Mouse (Mus musculus) liver, adult 2 months (tissue): ENCODE measurements at regions not wholly inside any gene's neighbourhood (a gene's known extent, or its start where the extent isn't known, plus 50 kb on each side); places are given as distances from the start of the nearest gene placed in this dataset.
"Not testable (repeated sequence)": the region's sequence is repeated elsewhere in the genome, so short reads cannot be mapped to it uniquely, and the experiment has no call there.

Source experiments
- DNase-seq: peaks from one replicate; pipeline ENCODE4 v3.0.0-alpha.2; 2011; ENCODE audit warnings: low read depth, low spot score; ENCODE audit errors: extremely low read depth
- H3K27ac ChIP-seq: fragments of 200-500 bp; replicated peaks from 2 replicates; pipeline ENCODE4 v1.5.1; 2012; ENCODE audit warnings: low read depth, mild to moderate bottlenecking, control low read depth, inconsistent platforms, low read length; ENCODE audit not compliant: insufficient read depth
- H3K27me3 ChIP-seq: fragments of 200-500 bp; 2 replicates; pipeline ENCODE4 v1.6.1; 2012; ENCODE audit warnings: mild to moderate bottlenecking, moderate library complexity, low read length, inconsistent platforms; ENCODE audit not compliant: control insufficient read depth, insufficient read depth
- H3K36me3 ChIP-seq: fragments of 200-500 bp; 2 replicates; pipeline ENCODE4 v1.6.1; 2012; ENCODE audit warnings: low read length, inconsistent platforms; ENCODE audit not compliant: control insufficient read depth, insufficient read depth
- H3K4me1 ChIP-seq: fragments of 200-500 bp; 2 replicates; pipeline ENCODE4 v1.6.1; 2011; ENCODE audit warnings: low read length; ENCODE audit not compliant: control insufficient read depth, insufficient read depth
- H3K4me3 ChIP-seq: fragments of 200-500 bp; 2 replicates; pipeline ENCODE4 v1.5.1; 2011; ENCODE audit warnings: low read depth, mild to moderate bottlenecking, control low read depth, low read length, moderate library complexity; ENCODE audit not compliant: insufficient read depth
- H3K79me2 ChIP-seq: fragments of 200-500 bp; 2 replicates; pipeline ENCODE4 v1.6.1; 2012; ENCODE audit warnings: inconsistent platforms, mild to moderate bottlenecking, low read length, moderate library complexity; ENCODE audit not compliant: control insufficient read depth, insufficient read depth
- H3K9ac ChIP-seq: fragments of 200-500 bp; 2 replicates; pipeline ENCODE4 v1.6.1; 2012; ENCODE audit warnings: low read depth, mild to moderate bottlenecking, control low read depth, inconsistent platforms, low read length
- CTCF ChIP-seq: fragments of 200-500 bp; IDR thresholded peaks from 2 replicates; pipeline ENCODE4 v1.5.1; 2011; ENCODE audit warnings: low read depth, low read length, control low read depth
- POLR2A ChIP-seq: fragments of 200-500 bp; IDR thresholded peaks from 2 replicates; pipeline ENCODE4 v1.6.1; 2011; ENCODE audit warnings: low read length, control low read depth; ENCODE audit not compliant: insufficient read depth; ENCODE audit errors: extremely low read depth
- WGBS: fragments of 180-500 bp; shearing (Covaris S2); methylation state at CpG from one replicate; pipeline ENCODE4 v1.1.7; 2018; 5-methylcytosine and 5-hydroxymethylcytosine counted together

DNA sequence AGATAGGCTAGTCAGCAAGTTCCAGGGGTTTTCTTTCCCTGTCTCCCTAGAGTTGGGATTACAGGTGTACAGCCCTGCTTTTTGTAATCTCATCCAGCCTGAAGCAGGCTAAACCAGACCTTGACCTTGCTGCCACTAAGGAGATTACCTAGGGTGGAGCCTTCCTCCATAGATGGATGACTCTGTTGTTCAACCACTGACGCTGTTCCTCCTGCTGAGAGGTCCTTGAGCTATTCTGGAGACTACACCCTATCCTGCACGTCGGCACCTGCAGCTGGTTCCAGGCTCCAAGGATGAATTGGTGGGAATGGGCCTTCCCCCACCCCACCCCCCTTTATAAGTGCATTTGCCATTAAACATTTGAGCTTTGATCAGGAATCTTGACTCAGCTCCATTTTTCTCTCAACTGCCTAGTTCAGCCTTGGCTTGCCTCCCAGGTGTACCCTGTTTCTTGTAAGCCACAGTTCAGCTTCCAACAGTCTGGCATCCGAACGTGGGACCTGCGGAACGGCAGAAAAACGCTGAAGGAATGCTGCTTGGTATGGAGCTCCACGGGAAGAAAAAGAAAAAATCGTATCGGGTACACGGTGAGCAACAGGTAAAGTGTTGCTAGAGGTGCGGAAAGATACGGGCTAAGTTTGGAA, 131.7 kb upstream of the Ube2e1 start:
- no peak for DNase-seq
- Histone ChIP-seq H3K36me3 (no peaks in the 10 kb centered on the region), H3K4me1 (peaks cover 3% of the 10 kb centered on the region), H3K9ac (no peak overlapping the region), H3K27me3 (no peaks in the 10 kb centered on the region), H3K27ac (no peak overlapping the region), H3K79me2 (no peaks in the 10 kb centered on the region), H3K4me3 (no peak overlapping the region)
- no peak for TF ChIP-seq CTCF
- no peak for TF ChIP-seq POLR2A
- WGBS = 54% methylated on average over 14 of the region's 14 CpGs

DNA sequence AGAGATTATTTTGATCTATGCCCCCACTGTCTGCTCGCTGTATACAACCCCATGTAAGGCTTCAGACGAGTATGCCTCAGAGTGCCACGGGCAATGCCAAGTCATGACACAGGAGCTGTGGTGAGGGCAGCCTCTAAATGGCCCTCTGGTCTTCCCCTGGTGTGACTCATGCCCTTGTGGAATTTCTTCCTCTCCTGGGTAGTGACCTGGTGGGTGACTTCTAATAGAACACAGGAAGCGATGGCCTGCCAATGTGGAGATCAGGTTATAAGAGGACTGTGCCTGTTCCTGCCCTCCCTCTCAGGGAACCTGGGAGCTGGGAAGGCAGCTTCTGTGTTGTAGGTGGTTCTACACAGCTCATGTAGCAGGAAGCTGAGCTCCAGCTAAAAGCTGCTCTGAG, 130.7 kb upstream of the Ube2e1 start:
- H3K9ac ChIP-seq = no peak overlapping the region
- no peak overlapping the region for H3K4me3 ChIP-seq
- TF ChIP-seq CTCF (no peak), POLR2A (no peak)
- no peak overlapping the region for H3K27ac ChIP-seq
- H3K79me2 ChIP-seq = no peaks in the 10 kb centered on the region
- peaks cover 3% of the 10 kb centered on the region for H3K4me1 ChIP-seq
- no peaks in the 10 kb centered on the region for H3K36me3 ChIP-seq
- no peak for DNase-seq
- WGBS = 83% methylated on average over 4 of the region's 4 CpGs
- H3K27me3 ChIP-seq = no peaks in the 10 kb centered on the region

- 60% methylated on average over 1 of the region's 1 CpGs for WGBS
- no peak overlapping the region for H3K4me3 ChIP-seq
- TF ChIP-seq POLR2A = no peak
- no peak overlapping the region for H3K27ac ChIP-seq
- no peaks in the 10 kb centered on the region for H3K79me2 ChIP-seq
- no peaks in the 10 kb centered on the region for H3K36me3 ChIP-seq
- no peaks in the 10 kb centered on the region for H3K27me3 ChIP-seq
- H3K9ac ChIP-seq = no peak overlapping the region
- no peak for DNase-seq
- H3K4me1 ChIP-seq = no peaks in the 10 kb centered on the region
These were observed 117.0 kb upstream of the Ube2e1 start for GRCm38 (mm10) chr14:18448666-18449065.

DNA sequence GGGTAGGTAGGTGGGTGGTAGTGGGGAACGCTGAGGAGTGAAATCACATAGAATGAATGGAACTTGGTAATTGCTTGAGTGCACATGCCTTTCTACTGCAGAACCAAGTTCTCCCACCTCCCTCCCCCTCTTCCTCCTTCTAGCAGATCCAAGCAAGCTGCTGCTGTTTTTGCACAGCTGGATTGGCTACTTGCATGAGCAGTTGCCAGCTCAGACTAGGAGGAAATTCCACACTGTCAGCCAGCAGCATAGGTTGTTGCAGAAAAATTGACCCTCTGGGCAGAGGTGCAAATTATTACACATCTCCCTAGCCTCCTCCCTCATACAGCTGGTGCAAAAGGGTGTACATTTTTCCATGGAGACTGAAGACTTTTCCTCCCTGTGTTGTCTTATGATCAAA, 112.8 kb upstream of the Ube2e1 start:
- DNase-seq = no peak
- Histone ChIP-seq H3K4me1 (no peaks in the 10 kb centered on the region), H3K27me3 (no peaks in the 10 kb centered on the region), H3K27ac (no peak overlapping the region), H3K36me3 (no peaks in the 10 kb centered on the region), H3K9ac (no peak overlapping the region), H3K79me2 (no peaks in the 10 kb centered on the region), H3K4me3 (no peak overlapping the region)
- WGBS = 82% methylated on average over 1 of the region's 1 CpGs
- TF ChIP-seq POLR2A (no peak), CTCF (no peak)

DNA sequence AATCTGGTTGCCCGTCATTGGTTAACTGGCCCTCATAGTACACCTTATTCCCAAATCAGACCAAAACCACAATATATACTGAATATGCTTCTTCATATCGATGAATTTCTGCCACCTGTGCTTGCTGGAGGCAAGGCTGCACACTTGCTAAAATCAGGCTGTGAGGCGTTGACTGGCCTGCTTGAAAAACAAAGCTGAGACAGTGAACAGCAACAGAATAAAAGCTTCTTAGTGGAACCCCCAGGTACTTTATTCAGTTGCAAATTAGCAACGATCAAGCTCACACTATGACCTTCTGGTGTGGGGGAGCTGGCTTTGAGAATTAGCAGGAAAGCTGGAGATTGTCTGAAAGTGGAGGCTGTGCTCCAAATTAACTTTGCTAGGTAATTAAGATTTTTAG, 97.3 kb upstream of the Ube2e1 start:
- not testable (repeated sequence) for H3K27me3 ChIP-seq, H3K9ac ChIP-seq, H3K27ac ChIP-seq, H3K79me2 ChIP-seq, DNase-seq, H3K4me3 ChIP-seq, H3K36me3 ChIP-seq, H3K4me1 ChIP-seq
- 74% methylated on average over 4 of the region's 4 CpGs for WGBS

- no peaks in the 10 kb centered on the region for H3K79me2 ChIP-seq
- H3K27me3 ChIP-seq = no peaks in the 10 kb centered on the region
- H3K4me3 ChIP-seq = no peak overlapping the region
- no peak overlapping the region for H3K27ac ChIP-seq
- no peak for TF ChIP-seq CTCF
- TF ChIP-seq POLR2A = no peak
- no peaks in the 10 kb centered on the region for H3K36me3 ChIP-seq
- no peak for DNase-seq
- no peaks in the 10 kb centered on the region for H3K4me1 ChIP-seq
- no peak overlapping the region for H3K9ac ChIP-seq
These were observed 94.2 kb upstream of the Ube2e1 start for GRCm38 (mm10) chr14:18425887-18426286.
